In genomic region chr8:11430688-11431087, GRCm38 (mm10) we compare ENCODE assay signal across 9 mouse cellular contexts. TPM values are rescaled to one million over a fixed set of nuclear protein-coding genes. Genes with fewer than 3 reads are reported as not detected.
A peak's percentile ranks its signal among the peaks of the same experiment; 100 is the strongest.
DNase-seq lines count a peak whose midpoint lies in the region; ATAC-seq and TF ChIP-seq lines count a peak whose summit lies in the region.
"Had no signal": no experiment of that assay in that cellular context is flagged by ENCODE, and none has a peak within 500 bp of the region (broad histone marks: within the 10 kb centered on the region; RNA-seq: fewer than 3 reads in every experiment).

No protein-coding gene starts in this region.

- no peak overlapping the region for H3K9ac ChIP-seq in kidney, postnatal 0 days (ENCODE audit: low read depth, low read length)
- H3K9ac ChIP-seq: midbrain, embryonic 12.5 days had no signal

- WGBS in kidney, postnatal 0 days: 72% methylated on average over 5 of the region's 5 CpGs

- no peaks in the 10 kb centered on the region for H3K27me3 ChIP-seq in kidney, postnatal 0 days (ENCODE audit: insufficient read depth, low read length)
- H3K27me3 ChIP-seq: midbrain, embryonic 12.5 days had no signal

- peak; percentile 70 for TF ChIP-seq CTCF in kidney, postnatal 0 days (IDR thresholded peaks at IDR 0.05; ENCODE audit: low read depth)

- no peak overlapping the region for H3K4me2 ChIP-seq in kidney, postnatal 0 days (ENCODE audit: low read length)
- H3K4me2 ChIP-seq: midbrain, embryonic 12.5 days had no signal

- 0 out of 2 replicates have a peak, but pooled peaks have one; percentile 18 for ATAC-seq in kidney, postnatal 0 days (replicated peaks; ENCODE audit: low FRiP score, low read depth)

- H3K27ac ChIP-seq in kidney, postnatal 0 days: no peak overlapping the region
- H3K27ac ChIP-seq: midbrain, embryonic 12.5 days had no signal

- peaks cover 82% of the 10 kb centered on the region for H3K36me3 ChIP-seq in kidney, postnatal 0 days (ENCODE audit: insufficient read depth, low read length)
- H3K36me3 ChIP-seq: midbrain, embryonic 12.5 days had no signal

- DNase-seq in embryo, embryonic 10 days (ENCODE audit: low spot score): peak; percentile 47
- no peak for DNase-seq in embryo, embryonic 9.5 days (ENCODE audit: extremely low spot score)
- DNase-seq in 3T3-L1 (ENCODE audit: low read depth, low spot score) (peak; percentile 67), adipocyte (ENCODE audit: low spot score) (peak; percentile 36)
- DNase-seq in kidney, postnatal 0 days (ENCODE audit: low spot score): no peak
- DNase-seq in urinary bladder, postnatal 10 days (ENCODE audit: low spot score): no peak
- no peak for DNase-seq in frontal cortex, postnatal 25 days (ENCODE audit: low spot score in 2 of 2)
- DNase-seq in frontal cortex, adult 2 months (ENCODE audit: extremely low spot score in 1 of 2, low spot score in 1 of 2): no peak

- no peaks in the 10 kb centered on the region for H3K9me3 ChIP-seq in kidney, postnatal 0 days (replicated peaks; ENCODE audit: low read length)
- H3K9me3 ChIP-seq: midbrain, embryonic 12.5 days had no signal

- no peaks in the 10 kb centered on the region for H3K4me1 ChIP-seq in kidney, postnatal 0 days (replicated peaks; ENCODE audit: insufficient read depth, low read length)
- H3K4me1 ChIP-seq: midbrain, embryonic 12.5 days had no signal

- H3K4me3 ChIP-seq in kidney, postnatal 0 days (replicated peaks; ENCODE audit: low read depth, low read length): no peak overlapping the region
- H3K4me3 ChIP-seq: midbrain, embryonic 12.5 days had no signal

RNA-seq across cellular contexts. Expression of gene Rab20, which starts 47.8 kb away (rescaled TPM):
- polyA plus RNA-seq in kidney, postnatal 0 days (2015; fragmentation: Nextera tagmentation; extraction: Ambion mirVana): 44.3 and 48.0 TPM in 2 replicates
- polyA plus RNA-seq in frontal cortex, adult 2 months (2012; rRNA removed): 2.0 TPM in 2 replicates

Comparison
In these comparisons a context has a peak if more than half of its experiments do, and no peak if none do; other contexts are left out.
1. DNase-seq: peak in embryo, embryonic 10 days (single experiment), 3T3-L1 (single experiment) and adipocyte (single experiment); none in embryo, embryonic 9.5 days (single experiment), kidney, postnatal 0 days (single experiment), urinary bladder, postnatal 10 days (single experiment), frontal cortex, postnatal 25 days (0 of 2) and frontal cortex, adult 2 months (0 of 2).
2. RNA of gene Rab20, which starts 47.8 kb away (polyA plus RNA-seq): 44.3 to 48.0 TPM in kidney, postnatal 0 days; 2.0 TPM in frontal cortex, adult 2 months; every median in the first group is over 10 times any median in the second.